Mouse (Mus musculus) lung, embryonic 14.5 days (tissue): ENCODE results near the gene Cox7b2. TPM values are rescaled to one million over a fixed set of nuclear protein-coding genes. Genes with fewer than 3 reads are reported as not detected.
"Not testable (repeated sequence)": the region's sequence is repeated elsewhere in the genome, so short reads cannot be mapped to it uniquely, and the experiment has no call there.

ENCODE experiments used
- ATAC-seq: fragments of 200-750 bp; cut with Nextera tagmentation; 2 replicates; pipeline ENCODE4 v1.8.0; 2017; ENCODE audit warnings: mild to moderate bottlenecking, moderate TSS enrichment, moderate library complexity; ENCODE audit not compliant: insufficient read depth
- DNase-seq: peaks from one replicate; pipeline ENCODE4 v3.0.0-alpha.2; 2015
- H3K27ac ChIP-seq: fragments of 300-500 bp; sonication (generic); 2 replicates; pipeline ENCODE4 v1.5.1; 2014; ENCODE audit warnings: low read depth, mild to moderate bottlenecking, moderate library complexity
- H3K27me3 ChIP-seq: fragments of 300-500 bp; sonication (generic); 2 replicates; pipeline ENCODE4 v1.6.1; 2014; ENCODE audit warnings: low read length, control low read depth; ENCODE audit not compliant: insufficient read depth
- H3K36me3 ChIP-seq: fragments of 300-500 bp; sonication (generic); 2 replicates; pipeline ENCODE4 v1.6.1; 2014; ENCODE audit warnings: control low read depth; ENCODE audit not compliant: insufficient read depth
- H3K4me1 ChIP-seq: fragments of 300-500 bp; sonication (generic); 2 replicates; pipeline ENCODE4 v1.6.1; 2014; ENCODE audit warnings: antibody characterized with exemption, control low read depth; ENCODE audit not compliant: insufficient read depth
- H3K4me2 ChIP-seq: fragments of 300-500 bp; sonication (generic); 2 replicates; pipeline ENCODE4 v1.6.1; 2014; ENCODE audit warnings: mild to moderate bottlenecking
- H3K4me3 ChIP-seq: fragments of 300-500 bp; sonication (generic); 2 replicates; pipeline ENCODE4 v1.5.1; 2014; ENCODE audit warnings: low read depth, low read length
- H3K9ac ChIP-seq: fragments of 300-500 bp; sonication (generic); 2 replicates; pipeline ENCODE4 v1.6.1; 2014
- H3K9me3 ChIP-seq: fragments of 300-500 bp; sonication (generic); 2 replicates; pipeline ENCODE4 v1.6.1; 2016; ENCODE audit warnings: low read depth, low read length, control low read depth
- CTCF ChIP-seq: IDR thresholded peaks from 2 replicates; pipeline ENCODE4 v1.5.1; 2016; ENCODE audit warnings: antibody characterized with exemption, low read depth
- WGBS: fragments of 180-500 bp; shearing (Covaris S2); extraction: QIAGEN DNeasy Blood & Tissue Kit; methylation state at CpG from one replicate; pipeline ENCODE4 v1.1.7; 2014; 5-methylcytosine and 5-hydroxymethylcytosine counted together
- polyA plus RNA-seq: library from polyadenylated mRNA; unstranded; fragments of >200 nt; fragmentation: Nextera tagmentation; extraction: Ambion mirVana; gene quantifications from 2 replicates; pipeline ENCODE4 v1.2.1, GENCODE M21; 2014

Cox7b2 gene
- not detected in 2 replicates for polyA plus RNA-seq

- TF ChIP-seq CTCF, result no peak
- Histone ChIP-seq H3K4me1 (no peaks in the 10 kb centered on the region), H3K27me3 (no peaks in the 10 kb centered on the region), H3K9ac (no peak within 1 kb of the TSS), H3K27ac (no peak within 1 kb of the TSS), H3K9me3 (no peaks in the 10 kb centered on the region), H3K4me2 (no peak within 1 kb of the TSS), H3K4me3 (no peak within 1 kb of the TSS), H3K36me3 (no peaks in the 10 kb centered on the region)
- DNase-seq, result no peak
- 94% methylated on average over 10 of the region's 10 CpGs for WGBS
- no peak for ATAC-seq
Measured at GRCm38 (mm10) chr5:71548079-71548478, at the start of gene Cox7b2. Gene Cox7b2, minus strand, starts transcription at chr5:71548205.

DNA sequence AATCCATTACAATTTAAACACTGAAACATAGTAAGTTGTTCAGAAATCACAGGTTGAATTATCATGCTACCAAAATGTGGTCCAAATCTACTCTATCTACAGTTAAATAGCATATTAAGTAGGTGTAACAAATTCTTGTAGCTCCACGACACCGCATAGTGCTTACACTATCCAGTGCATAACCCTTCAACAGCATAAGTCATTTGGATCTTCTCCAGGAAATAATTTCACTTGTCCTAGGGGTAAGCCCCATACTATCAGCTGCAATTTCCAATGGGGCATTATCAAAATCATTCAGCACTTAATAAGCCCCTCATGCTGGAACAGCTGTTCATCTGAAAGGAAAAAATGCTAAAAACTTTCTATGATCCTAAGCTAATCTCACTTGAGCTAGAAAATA, 47.3 kb upstream of the Cox7b2 start:
- H3K36me3 ChIP-seq, result no peaks in the 10 kb centered on the region
- no peak for TF ChIP-seq CTCF
- 47% methylated on average over 2 of the region's 2 CpGs for WGBS
- H3K4me3 ChIP-seq, result no peak overlapping the region
- no peaks in the 10 kb centered on the region for H3K27me3 ChIP-seq
- no peak for DNase-seq
- no peak overlapping the region for H3K4me2 ChIP-seq
- no peak overlapping the region for H3K27ac ChIP-seq
- H3K9ac ChIP-seq, result no peak overlapping the region
- no peak for ATAC-seq
- H3K4me1 ChIP-seq, result no peaks in the 10 kb centered on the region
- no peaks in the 10 kb centered on the region for H3K9me3 ChIP-seq

DNA sequence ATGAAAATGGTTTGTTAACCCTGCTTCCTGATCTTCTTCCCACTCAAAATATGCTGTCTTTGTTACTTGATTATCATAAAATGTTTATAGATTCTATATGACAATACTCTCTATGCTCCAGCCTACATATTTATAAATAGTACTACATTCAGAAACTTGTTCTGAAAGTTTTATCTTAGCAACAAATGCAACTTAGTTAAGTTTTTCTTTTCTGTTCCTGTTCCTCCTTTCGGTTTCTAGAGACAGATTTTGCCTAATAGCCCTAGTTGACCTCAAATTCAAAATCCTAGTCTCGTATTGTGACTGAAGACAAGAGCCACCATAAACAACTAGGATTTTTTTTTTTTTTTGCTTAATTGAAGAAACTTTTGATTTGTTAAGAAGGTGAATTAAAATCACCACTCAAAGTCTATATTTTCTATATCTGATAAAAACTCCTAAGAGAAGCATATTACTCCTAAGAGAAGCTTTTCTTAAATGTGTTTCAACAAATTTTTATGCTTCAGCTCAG, 45.8 kb upstream of the Cox7b2 start:
- no peak for ATAC-seq
- TF ChIP-seq CTCF, result no peak
- H3K27ac ChIP-seq, result no peak overlapping the region
- no peak for DNase-seq
- no peak overlapping the region for H3K4me3 ChIP-seq
- no peaks in the 10 kb centered on the region for H3K36me3 ChIP-seq
- H3K4me1 ChIP-seq, result no peaks in the 10 kb centered on the region
- no peak overlapping the region for H3K9ac ChIP-seq
- no peak overlapping the region for H3K4me2 ChIP-seq
- WGBS, result 70% methylated on average over 2 of the region's 2 CpGs
- H3K27me3 ChIP-seq, result no peaks in the 10 kb centered on the region
- no peaks in the 10 kb centered on the region for H3K9me3 ChIP-seq

DNA sequence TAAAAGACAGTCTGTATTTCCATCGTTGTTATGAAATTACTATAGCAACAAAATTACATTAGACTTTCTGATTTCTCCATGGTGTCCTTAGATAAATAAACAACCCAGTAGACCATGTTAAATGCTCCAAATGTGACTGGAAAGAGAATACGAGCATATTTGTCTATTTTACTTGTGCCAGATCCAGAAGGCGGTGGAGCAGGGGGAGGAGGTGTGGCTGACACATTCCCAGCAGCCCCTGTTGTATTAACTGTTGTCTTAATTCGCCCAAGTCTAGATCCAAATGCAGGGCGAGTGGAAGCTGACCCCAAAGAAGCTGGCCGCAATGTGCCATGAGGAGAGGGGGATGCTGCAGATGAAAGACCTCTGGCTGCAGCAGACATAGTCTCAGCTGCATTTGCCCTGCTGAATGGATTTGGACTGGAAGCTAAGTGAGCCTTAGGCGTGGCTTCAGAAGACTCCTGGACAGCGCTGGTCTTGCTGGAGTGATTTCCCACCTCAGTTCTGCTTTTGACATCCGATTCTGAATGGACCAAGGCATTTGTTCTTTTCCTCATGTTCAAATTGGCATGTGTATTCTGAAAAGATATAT, 23.7 kb upstream of the Cox7b2 start:
- DNase-seq (peak; percentile 40), ATAC-seq (peak; percentile 68; the same call in 1 of the 2 replicates)
- Histone ChIP-seq H3K4me3 (no peak overlapping the region), H3K9me3 (no peaks in the 10 kb centered on the region), H3K27ac (no peak overlapping the region), H3K36me3 (no peaks in the 10 kb centered on the region), H3K4me1 (no peaks in the 10 kb centered on the region), H3K27me3 (no peaks in the 10 kb centered on the region), H3K9ac (no peak overlapping the region), H3K4me2 (no peak overlapping the region)
- WGBS, result 45% methylated on average over 9 of the region's 9 CpGs
- TF ChIP-seq CTCF, result no peak

DNA sequence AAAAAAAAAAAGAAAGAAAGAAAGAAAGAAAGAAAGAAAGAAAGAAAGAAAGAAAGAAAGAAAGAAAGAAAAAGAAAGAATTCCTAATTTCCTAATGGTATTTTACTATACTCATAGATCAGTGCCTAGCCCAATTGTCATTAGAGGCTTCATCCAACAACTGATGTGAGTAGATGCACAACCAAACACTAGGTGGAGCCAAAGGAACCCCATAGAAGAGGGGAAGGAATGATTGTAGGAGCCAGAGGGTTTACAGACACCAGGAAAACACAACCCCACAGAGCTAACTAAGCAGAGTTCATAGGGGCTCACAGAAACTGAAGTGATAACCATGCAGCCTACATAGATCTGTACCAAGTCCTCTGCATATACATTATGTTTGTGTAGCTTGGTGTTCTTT, 2.5 kb downstream of the Cox7b2 start:
- Histone ChIP-seq H3K4me2 (no peak overlapping the region), H3K4me3 (no peak overlapping the region), H3K9me3 (no peaks in the 10 kb centered on the region), H3K27ac (no peak overlapping the region), H3K4me1 (no peaks in the 10 kb centered on the region), H3K36me3 (no peaks in the 10 kb centered on the region), H3K27me3 (no peaks in the 10 kb centered on the region), H3K9ac (no peak overlapping the region)
- ATAC-seq (no peak), DNase-seq (peak; percentile 58)
- peak; percentile 46 for TF ChIP-seq CTCF

DNA sequence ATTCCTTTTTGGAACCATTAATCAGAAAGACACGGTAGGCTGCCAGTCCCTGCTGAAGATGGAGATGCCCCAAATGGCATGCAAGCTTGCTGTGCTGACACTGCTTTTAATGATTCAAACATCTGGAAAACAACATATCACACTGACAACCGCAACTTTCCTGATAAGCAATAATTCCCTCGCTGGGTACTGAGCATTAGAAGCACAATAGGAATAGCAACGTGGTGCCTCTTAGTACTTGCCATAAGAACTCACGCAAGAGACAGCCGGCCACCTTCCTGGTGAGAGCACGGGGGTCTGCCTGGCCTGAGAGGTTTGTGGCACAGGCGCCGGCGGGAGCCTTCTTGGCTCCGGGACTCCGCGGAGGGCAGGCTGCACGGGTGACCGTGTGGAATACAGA, 22.5 kb downstream of the Cox7b2 start:
- not testable (repeated sequence) for H3K4me2 ChIP-seq

DNA sequence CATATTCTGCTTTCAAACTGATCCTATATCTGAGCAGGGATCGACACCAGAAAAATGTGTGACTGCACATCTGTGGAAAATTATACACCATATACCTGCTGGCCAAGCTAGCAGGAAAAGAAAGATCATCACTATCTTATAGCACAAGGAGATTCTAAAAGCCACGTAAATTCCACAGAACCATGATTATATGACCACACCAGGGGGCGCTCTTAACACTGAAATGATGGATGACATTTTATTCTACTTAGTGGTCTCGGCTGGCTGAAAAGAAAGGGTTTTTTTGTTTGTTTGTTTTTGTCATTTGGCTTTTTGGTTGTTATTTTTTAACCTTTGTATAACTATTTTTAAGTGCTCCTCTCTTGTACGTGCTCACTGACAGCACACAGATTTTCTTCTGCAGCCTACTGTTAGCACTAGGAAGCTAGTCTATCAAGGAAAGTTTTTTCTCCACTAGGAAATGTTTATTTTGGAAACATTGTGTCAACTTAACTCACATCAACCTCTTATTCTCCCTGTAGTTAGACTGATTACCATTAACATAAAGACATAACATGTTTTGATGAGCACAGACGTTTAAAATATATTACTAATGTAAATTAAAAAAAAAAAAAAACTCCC, 45.8 kb downstream of the Cox7b2 start:
- DNase-seq, result peak; percentile 88
- Histone ChIP-seq H3K4me2 (no peak overlapping the region), H3K4me3 (no peak overlapping the region), H3K36me3 (no peaks in the 10 kb centered on the region), H3K27me3 (no peaks in the 10 kb centered on the region), H3K27ac (no peak overlapping the region), H3K9me3 (no peaks in the 10 kb centered on the region), H3K9ac (no peak overlapping the region), H3K4me1 (no peaks in the 10 kb centered on the region)
- ATAC-seq, result no peak
- peak; percentile 77 for TF ChIP-seq CTCF
- 14% methylated on average over 6 of the region's 6 CpGs for WGBS

More for the DNA sequence above, 22.5 kb downstream of the Cox7b2 start:
- peak; percentile 54; the same call in 1 of the 2 replicates for ATAC-seq
- H3K9ac ChIP-seq, H3K36me3 ChIP-seq, H3K27me3 ChIP-seq, H3K4me1 ChIP-seq, H3K4me3 ChIP-seq, H3K9me3 ChIP-seq, H3K27ac ChIP-seq: not testable (repeated sequence)
- 57% methylated on average over 10 of the region's 15 CpGs for WGBS
- DNase-seq, result peak; percentile 47
